ENCODE assay signal across 10 mouse cellular contexts in genomic region chr19:40490765-40491164, GRCm38 (mm10). TPM values are rescaled to one million over a fixed set of nuclear protein-coding genes. Genes with fewer than 3 reads are reported as not detected.
DNase-seq lines count a peak whose midpoint lies in the region; ATAC-seq and TF ChIP-seq lines count a peak whose summit lies in the region.
"Had no signal": no experiment of that assay in that cellular context is flagged by ENCODE, and none has a peak within 500 bp of the region (broad histone marks: within the 10 kb centered on the region; RNA-seq: fewer than 3 reads in every experiment).

No protein-coding gene starts in this region.

- peak; percentile 96 for DNase-seq in heart, adult 11 months
- no peak for DNase-seq in heart, postnatal 25 days (ENCODE audit: low spot score)
- DNase-seq in midbrain, embryonic 11.5 days (ENCODE audit: low spot score, missing footprints), result no peak
- DNase-seq in stomach, postnatal 0 days (ENCODE audit: low spot score), result no peak
- DNase-seq in thymus, adult 2 months, result no peak
- DNase-seq: cerebellum, adult 11 months had no signal

- WGBS in midbrain, embryonic 12.5 days, result 83% methylated on average over 8 of the region's 8 CpGs
- 82% methylated on average over 8 of the region's 8 CpGs for WGBS in midbrain, embryonic 11.5 days
- 49% methylated on average over 8 of the region's 8 CpGs for WGBS in intestine, postnatal 0 days
- 50% methylated on average over 8 of the region's 8 CpGs for WGBS in stomach, postnatal 0 days
- 27% methylated on average over 8 of the region's 8 CpGs for whole genome bisulfite sequencing in liver, embryonic 12.5 days (ENCODE audit: insufficient replicate concordance)
- WGBS in thymus, adult 2 months, result 60% methylated on average over 8 of the region's 8 CpGs

- ATAC-seq in midbrain, embryonic 12.5 days (ENCODE audit: low FRiP score, low read depth), result no peak
- ATAC-seq in midbrain, embryonic 11.5 days (ENCODE audit: low FRiP score), result no peak
- ATAC-seq in intestine, postnatal 0 days, result no peak
- ATAC-seq in stomach, postnatal 0 days (ENCODE audit: low FRiP score, low TSS enrichment), result no peak
- no peak for ATAC-seq in liver, embryonic 12.5 days

- TF ChIP-seq POLR2A in thymus, adult 2 months (IDR thresholded peaks at IDR 0.05; ENCODE audit: control insufficient read depth, extremely low read depth, insufficient read depth, low read length, poor library complexity), result no peak

- H3K27me3 ChIP-seq in midbrain, embryonic 12.5 days, result no peaks in the 10 kb centered on the region
- H3K27me3 ChIP-seq in midbrain, embryonic 11.5 days (ENCODE audit: control insufficient read depth, insufficient read depth, low read length), result no peaks in the 10 kb centered on the region
- no peaks in the 10 kb centered on the region for H3K27me3 ChIP-seq in intestine, postnatal 0 days (replicated peaks; ENCODE audit: control insufficient read depth, insufficient read depth, low read length)
- H3K27me3 ChIP-seq in stomach, postnatal 0 days (ENCODE audit: control insufficient read depth, insufficient read depth, low read length), result no peaks in the 10 kb centered on the region
- no peaks in the 10 kb centered on the region for H3K27me3 ChIP-seq in liver, embryonic 12.5 days (replicated peaks)
- H3K27me3 ChIP-seq in thymus, adult 2 months (ENCODE audit: control insufficient read depth, insufficient read depth, low read length), result no peaks in the 10 kb centered on the region
- H3K27me3 ChIP-seq: limb, embryonic 13.5 days had no signal

- no peak overlapping the region for H3K4me2 ChIP-seq in midbrain, embryonic 12.5 days (replicated peaks)
- H3K4me2 ChIP-seq in midbrain, embryonic 11.5 days, result no peak overlapping the region
- no peak overlapping the region for H3K4me2 ChIP-seq in intestine, postnatal 0 days (replicated peaks; ENCODE audit: low read depth)
- H3K4me2 ChIP-seq in stomach, postnatal 0 days (replicated peaks; ENCODE audit: low read depth), result no peak overlapping the region
- H3K4me2 ChIP-seq in liver, embryonic 12.5 days, result no peak overlapping the region
- H3K4me2 ChIP-seq: limb, embryonic 13.5 days had no signal

- TF ChIP-seq EP300 in stomach, postnatal 0 days (optimal IDR thresholded peaks at IDR 0.05), result no peak

- TF ChIP-seq CTCF in intestine, postnatal 0 days (IDR thresholded peaks at IDR 0.05; ENCODE audit: low read depth), result peak; percentile 19; the same call in 1 of the 2 replicates
- no peak for TF ChIP-seq CTCF in stomach, postnatal 0 days (IDR thresholded peaks at IDR 0.05; ENCODE audit: low read depth)
- no peak for TF ChIP-seq CTCF in thymus, adult 2 months (IDR thresholded peaks at IDR 0.05; ENCODE audit: borderline replicate concordance, control insufficient read depth, extremely low read depth, insufficient read depth, low read length, poor library complexity)

- no peaks in the 10 kb centered on the region for H3K9me3 ChIP-seq in midbrain, embryonic 12.5 days
- no peaks in the 10 kb centered on the region for H3K9me3 ChIP-seq in midbrain, embryonic 11.5 days (ENCODE audit: control insufficient read depth, low read length)
- H3K9me3 ChIP-seq in intestine, postnatal 0 days (ENCODE audit: control insufficient read depth), result no peaks in the 10 kb centered on the region
- no peaks in the 10 kb centered on the region for H3K9me3 ChIP-seq in stomach, postnatal 0 days (ENCODE audit: control insufficient read depth, low read length)
- no peaks in the 10 kb centered on the region for H3K9me3 ChIP-seq in liver, embryonic 12.5 days (replicated peaks)
- H3K9me3 ChIP-seq: limb, embryonic 13.5 days had no signal

- no peak overlapping the region for H3K9ac ChIP-seq in midbrain, embryonic 12.5 days (replicated peaks)
- no peak overlapping the region for H3K9ac ChIP-seq in midbrain, embryonic 11.5 days (ENCODE audit: low read length)
- H3K9ac ChIP-seq in intestine, postnatal 0 days (ENCODE audit: low read depth, low read length), result no peak overlapping the region
- H3K9ac ChIP-seq in stomach, postnatal 0 days (ENCODE audit: low read length), result 0 out of 2 replicates have a peak overlapping the region, but pooled peaks have one; percentile 35
- no peak overlapping the region for H3K9ac ChIP-seq in liver, embryonic 12.5 days
- H3K9ac ChIP-seq: limb, embryonic 13.5 days had no signal

- no peaks in the 10 kb centered on the region for H3K36me3 ChIP-seq in midbrain, embryonic 12.5 days
- H3K36me3 ChIP-seq in midbrain, embryonic 11.5 days (ENCODE audit: control insufficient read depth, insufficient read depth, low read length), result no peaks in the 10 kb centered on the region
- H3K36me3 ChIP-seq in intestine, postnatal 0 days (ENCODE audit: control insufficient read depth, insufficient read depth), result no peaks in the 10 kb centered on the region
- H3K36me3 ChIP-seq in stomach, postnatal 0 days (ENCODE audit: control insufficient read depth, insufficient read depth, low read length), result no peaks in the 10 kb centered on the region
- H3K36me3 ChIP-seq in liver, embryonic 12.5 days, result no peaks in the 10 kb centered on the region
- no peaks in the 10 kb centered on the region for H3K36me3 ChIP-seq in thymus, adult 2 months (ENCODE audit: control insufficient read depth, insufficient read depth, low read length)
- H3K36me3 ChIP-seq: limb, embryonic 13.5 days had no signal

- 0 out of 2 replicates have a peak overlapping the region, but pooled peaks have one; percentile 10 for H3K27ac ChIP-seq in midbrain, embryonic 12.5 days (replicated peaks)
- H3K27ac ChIP-seq in midbrain, embryonic 11.5 days (ENCODE audit: low read depth, low read length), result no peak overlapping the region
- peak overlapping the region; percentile 74 for H3K27ac ChIP-seq in intestine, postnatal 0 days (ENCODE audit: low read depth, low read length)
- H3K27ac ChIP-seq in stomach, postnatal 0 days (replicated peaks), result peak overlapping the region; percentile 69
- H3K27ac ChIP-seq in liver, embryonic 12.5 days, result no peak overlapping the region
- H3K27ac ChIP-seq in thymus, adult 2 months (ENCODE audit: control insufficient read depth, insufficient read depth, low read length), result no peak overlapping the region
- H3K27ac ChIP-seq: limb, embryonic 13.5 days had no signal

- intact Hi-C loops in heart, postnatal 25 days (cut with DNase I), result loop anchor here (5.0 kb wide), 1 partner anchor 98 kb away; no protein-coding TSS in a partner anchor

- no peak overlapping the region for H3K4me3 ChIP-seq in midbrain, embryonic 12.5 days
- H3K4me3 ChIP-seq in midbrain, embryonic 11.5 days (ENCODE audit: low read depth, low read length), result no peak overlapping the region
- no peak overlapping the region for H3K4me3 ChIP-seq in intestine, postnatal 0 days (ENCODE audit: low read depth, low read length)
- no peak overlapping the region for H3K4me3 ChIP-seq in stomach, postnatal 0 days (ENCODE audit: low read depth, low read length)
- H3K4me3 ChIP-seq in liver, embryonic 12.5 days, result no peak overlapping the region
- no peak overlapping the region for H3K4me3 ChIP-seq in thymus, adult 2 months (ENCODE audit: control insufficient read depth, insufficient read depth, low read length)
- H3K4me3 ChIP-seq: limb, embryonic 13.5 days had no signal

- H3K4me1 ChIP-seq in midbrain, embryonic 12.5 days, result peaks cover 26% of the 10 kb centered on the region
- H3K4me1 ChIP-seq in midbrain, embryonic 11.5 days (ENCODE audit: control insufficient read depth, insufficient read depth, low read length), result peaks cover 9% of the 10 kb centered on the region; the same call in 1 of the 2 replicates
- H3K4me1 ChIP-seq in intestine, postnatal 0 days (replicated peaks; ENCODE audit: control insufficient read depth, insufficient read depth, low read length), result peaks cover 34% of the 10 kb centered on the region
- peaks cover 15% of the 10 kb centered on the region for H3K4me1 ChIP-seq in stomach, postnatal 0 days (replicated peaks; ENCODE audit: control insufficient read depth, insufficient read depth)
- peaks cover 65% of the 10 kb centered on the region for H3K4me1 ChIP-seq in liver, embryonic 12.5 days
- no peaks in the 10 kb centered on the region for H3K4me1 ChIP-seq in thymus, adult 2 months (replicated peaks; ENCODE audit: control insufficient read depth, insufficient read depth, low read length)

RNA-seq across cellular contexts. Expression of gene Sorbs1, which starts 22.8 kb away (rescaled TPM):
- total RNA-seq in heart, postnatal 25 days (2021), result 100 to 1,000 TPM; 604 to 684 TPM
- 62.1 and 79.4 TPM in 2 replicates for polyA plus RNA-seq in midbrain, embryonic 12.5 days (2016; fragmentation: Nextera tagmentation; extraction: Ambion mirVana)
- polyA plus RNA-seq in midbrain, embryonic 11.5 days (2014; fragmentation: Nextera tagmentation; extraction: Ambion mirVana), result 61.0 and 62.6 TPM in 2 replicates
- polyA plus RNA-seq in intestine, postnatal 0 days (2015; fragmentation: Nextera tagmentation; extraction: Ambion mirVana), result 73.8 and 86.2 TPM in 2 replicates
- 107 and 111 TPM in 2 replicates for polyA plus RNA-seq in stomach, postnatal 0 days (2015; fragmentation: Nextera tagmentation; extraction: Ambion mirVana)
- polyA plus RNA-seq in liver, embryonic 12.5 days (2016; fragmentation: Nextera tagmentation; extraction: Ambion mirVana), result 34.3 and 35.1 TPM in 2 replicates
- polyA plus RNA-seq in thymus, adult 2 months (2012; rRNA removed), result 9.4 and 14.0 TPM in 2 replicates

Comparison
In these comparisons a context has a peak if more than half of its experiments do, and no peak if none do; other contexts are left out.
1. H3K27ac ChIP-seq: peak in midbrain, embryonic 12.5 days (single experiment), intestine, postnatal 0 days (single experiment) and stomach, postnatal 0 days (single experiment); none in midbrain, embryonic 11.5 days (single experiment), liver, embryonic 12.5 days (single experiment) and thymus, adult 2 months (single experiment).